Mouse (Mus musculus): ENCODE results near the gene Ephb3. TPM values are rescaled to one million over a fixed set of nuclear protein-coding genes. Genes with fewer than 3 reads are reported as not detected.

The Ephb3 gene
- total RNA-seq, 2 experiments from 2014 or later: 25.5 to 27.5 TPM

DNA sequence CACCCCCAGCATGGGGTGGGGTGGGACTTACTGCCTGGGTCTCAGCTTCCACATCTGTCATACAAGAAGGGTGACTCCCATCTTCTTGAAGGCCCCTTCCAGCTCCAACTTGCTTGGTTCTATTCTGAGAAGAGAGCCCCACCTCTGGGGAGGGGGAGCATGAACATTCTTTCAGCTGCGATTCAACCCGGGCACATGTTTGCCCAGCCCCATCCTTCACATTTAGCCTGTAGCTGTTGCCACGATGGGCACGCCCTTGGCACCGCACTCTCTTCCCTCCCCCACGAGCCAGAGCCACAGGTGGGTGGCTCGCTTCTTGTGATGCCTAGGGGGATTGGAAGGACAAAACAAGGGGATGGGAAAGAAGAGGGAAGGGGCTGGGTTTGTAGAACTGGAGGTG lies 40.8 kb downstream of the Ephb3 start:
- DNase-seq (ENCODE audit: low spot score in 2 of 2): no peak

DNA sequence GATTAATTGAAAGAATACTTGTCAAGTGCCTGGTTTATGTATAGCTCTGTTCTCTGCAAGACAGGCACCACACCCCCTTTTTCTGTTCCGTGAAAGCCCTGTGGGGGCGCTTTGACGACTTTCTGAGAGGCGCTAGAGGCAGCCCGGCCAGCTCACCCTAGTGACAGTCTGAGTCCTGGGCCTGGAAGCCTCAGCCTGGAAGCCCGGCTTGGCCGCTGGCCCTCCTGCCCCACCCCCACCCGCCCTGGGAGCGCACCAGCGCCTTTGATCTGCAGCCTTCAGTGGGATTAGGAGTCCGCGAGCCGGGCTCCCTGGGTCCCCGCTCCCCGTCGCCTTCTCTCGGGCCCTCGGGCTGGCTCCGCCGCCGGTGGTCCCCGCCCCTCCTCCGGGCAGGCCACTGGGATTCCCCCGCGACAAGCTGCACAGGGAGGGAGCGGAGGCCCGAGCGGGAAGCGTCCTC lies 41.4 kb downstream of the Ephb3 start:
- DNase-seq (ENCODE audit: low spot score in 2 of 2): peak; percentile 76 to 82

DNA sequence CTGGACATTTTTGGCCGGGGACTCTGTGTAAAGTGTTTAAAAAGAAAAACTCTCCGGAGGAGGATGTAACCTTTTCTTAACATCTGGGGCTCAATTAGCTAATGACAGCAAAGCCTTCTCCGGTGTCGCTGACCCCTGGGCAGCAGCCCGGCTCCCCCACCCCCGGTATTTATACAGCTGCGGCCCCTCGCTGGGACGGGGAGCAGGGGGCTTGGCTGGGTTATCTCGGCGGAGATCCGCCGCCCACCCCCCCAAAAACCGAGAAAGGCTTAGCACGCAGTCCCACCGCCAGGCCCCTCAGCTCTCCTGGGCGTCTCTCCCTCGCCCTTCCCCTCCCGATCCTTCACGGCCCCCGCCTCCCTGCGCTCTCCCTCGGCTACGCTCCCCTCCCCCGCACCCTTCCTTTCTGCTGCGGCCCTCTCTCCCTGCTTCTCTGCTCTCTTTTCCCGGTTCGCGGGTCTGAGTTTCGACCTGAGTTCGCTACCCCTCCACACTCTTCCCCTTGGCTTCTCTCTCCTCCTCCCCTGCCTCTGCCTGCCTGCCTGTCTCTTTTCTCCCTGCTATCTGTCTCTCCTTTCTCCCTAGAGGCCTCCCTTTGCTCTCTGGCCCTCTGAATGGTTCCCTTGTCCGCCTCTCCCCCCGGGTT lies 42.0 kb downstream of the Ephb3 start:
- DNase-seq (ENCODE audit: low spot score in 2 of 2): peak; percentile 36 to 49

DNA sequence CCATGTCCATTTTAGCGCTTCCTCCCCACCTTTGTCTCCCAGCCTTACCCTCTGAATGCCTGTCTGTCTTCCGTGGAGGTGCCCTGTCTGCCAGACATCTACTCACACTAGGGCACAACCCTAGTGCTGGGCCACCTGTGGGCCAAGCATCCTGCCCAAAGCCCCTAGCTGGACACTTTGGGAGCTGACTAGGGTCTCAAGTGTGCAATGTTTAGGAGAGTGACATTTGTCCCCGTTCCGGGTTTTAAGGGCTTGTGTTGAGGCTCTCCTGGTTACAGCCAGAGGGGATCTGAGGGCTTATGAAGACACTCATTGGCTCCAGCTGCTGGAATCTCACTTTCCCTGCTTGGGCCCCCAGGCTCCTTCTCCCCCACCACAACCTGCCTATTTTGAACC lies 42.5 kb downstream of the Ephb3 start:
- DNase-seq (ENCODE audit: low spot score in 2 of 2): no peak

DNA sequence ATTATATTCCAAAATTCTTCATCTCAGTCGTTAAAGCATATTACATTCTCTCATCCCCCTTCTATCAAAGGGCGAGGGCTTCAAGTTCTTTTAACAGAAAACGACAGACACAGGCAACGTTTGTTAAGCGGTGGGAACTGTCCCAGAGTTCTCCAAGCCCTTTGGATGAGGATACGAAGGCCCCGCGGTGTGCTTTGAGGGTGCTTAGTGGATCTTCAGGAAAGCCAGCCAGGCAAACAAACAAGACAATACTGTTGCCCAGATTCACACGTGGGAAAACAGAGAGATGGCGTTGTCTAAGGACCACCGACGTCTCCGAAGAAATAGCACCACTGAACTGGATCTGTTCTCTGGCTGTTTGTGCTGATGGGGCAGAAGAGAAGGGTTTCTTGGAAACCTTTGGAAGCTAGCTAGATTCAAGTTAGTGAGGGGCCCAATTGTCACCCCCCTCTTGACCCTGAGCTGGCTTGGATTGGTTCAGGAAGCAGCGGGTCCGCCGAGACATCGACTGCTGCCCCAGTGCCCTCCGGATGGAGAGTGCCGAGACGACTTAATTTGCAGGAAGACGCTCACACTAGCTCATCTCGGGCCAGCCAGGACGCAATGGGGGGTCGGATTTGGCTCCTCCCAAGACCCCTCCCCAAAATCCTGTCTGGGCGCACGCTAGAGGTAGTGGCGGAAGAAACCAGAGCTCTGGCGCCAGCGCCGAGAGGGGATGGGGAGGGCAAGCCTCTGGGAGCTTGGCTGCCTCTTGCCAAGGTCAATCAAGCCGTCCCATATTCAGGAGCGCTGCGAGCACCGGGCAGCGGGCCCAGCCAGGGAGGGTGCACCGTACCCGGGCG lies 43.5 kb downstream of the Ephb3 start:
- DNase-seq (ENCODE audit: low spot score in 2 of 2): peak; percentile 12 to 41

DNA sequence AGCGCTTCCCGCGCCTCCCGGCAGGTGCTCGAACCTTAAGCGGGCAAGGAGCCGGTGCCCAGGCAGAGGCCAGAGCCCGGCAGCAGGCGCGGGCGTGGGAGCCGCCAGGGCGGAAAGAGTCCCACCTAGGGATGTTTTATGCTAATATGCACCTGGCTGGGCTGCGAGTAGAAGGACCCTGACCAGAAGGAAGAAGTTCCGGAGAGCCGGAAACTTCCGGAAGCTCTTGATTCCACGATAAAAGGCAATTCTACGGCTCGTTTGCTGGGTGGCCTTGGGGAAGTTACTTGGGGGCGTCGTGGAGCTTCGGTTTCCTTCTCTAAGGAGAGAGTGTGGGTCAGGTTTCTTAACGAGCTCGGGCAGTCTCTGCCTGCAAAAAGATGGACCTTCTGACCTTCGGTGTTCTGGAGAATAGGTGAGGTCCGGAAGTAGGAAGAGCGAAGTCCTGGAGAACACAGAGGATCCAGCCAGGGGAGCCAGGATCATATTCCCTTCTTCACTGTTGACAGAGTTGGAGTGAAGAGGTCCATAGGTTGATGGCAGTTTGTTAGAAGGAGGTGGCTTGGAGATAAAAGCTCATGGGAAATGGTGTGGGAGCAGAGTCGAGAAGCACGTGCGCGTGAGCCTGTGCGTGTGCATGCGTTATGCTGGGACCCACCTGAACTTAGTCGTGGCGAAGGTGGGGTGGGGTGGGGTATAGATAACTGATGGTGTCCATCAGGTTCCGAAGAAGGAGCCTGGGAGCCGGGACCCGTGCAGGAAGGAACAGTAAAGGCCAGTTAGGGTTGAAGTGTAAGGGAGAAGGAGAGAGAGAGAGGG lies 44.4 kb downstream of the Ephb3 start:
- no peak for DNase-seq (ENCODE audit: low spot score in 2 of 2)

DNA sequence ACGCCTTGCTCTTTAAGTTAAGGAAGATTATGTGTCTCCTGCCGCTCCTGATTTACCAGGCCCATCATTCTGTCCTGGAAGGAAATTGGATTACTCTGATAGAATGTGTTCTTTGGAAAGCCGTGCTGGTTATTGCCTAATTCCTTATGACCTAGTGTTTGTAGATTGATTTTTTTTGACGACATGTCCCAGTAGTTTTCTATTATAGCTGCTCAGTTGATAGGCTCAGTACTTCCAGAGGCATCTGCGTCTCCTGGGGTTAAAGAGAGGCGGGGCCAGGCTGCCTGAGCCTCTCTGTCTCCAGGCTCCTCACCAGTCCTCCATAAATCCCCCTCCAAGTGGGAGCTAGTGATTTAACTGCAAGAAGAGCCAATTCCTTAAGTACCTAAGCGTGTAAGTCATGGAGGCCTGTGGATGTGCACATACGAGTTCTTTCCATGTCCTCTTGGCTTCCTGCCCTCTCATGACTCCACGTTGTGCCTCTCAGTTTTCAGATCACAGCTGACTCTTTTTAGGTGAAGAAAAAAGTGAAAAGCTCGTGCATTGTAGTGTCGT lies 47.9 kb downstream of the Ephb3 start:
- DNase-seq (ENCODE audit: low spot score in 2 of 2): no peak

DNA sequence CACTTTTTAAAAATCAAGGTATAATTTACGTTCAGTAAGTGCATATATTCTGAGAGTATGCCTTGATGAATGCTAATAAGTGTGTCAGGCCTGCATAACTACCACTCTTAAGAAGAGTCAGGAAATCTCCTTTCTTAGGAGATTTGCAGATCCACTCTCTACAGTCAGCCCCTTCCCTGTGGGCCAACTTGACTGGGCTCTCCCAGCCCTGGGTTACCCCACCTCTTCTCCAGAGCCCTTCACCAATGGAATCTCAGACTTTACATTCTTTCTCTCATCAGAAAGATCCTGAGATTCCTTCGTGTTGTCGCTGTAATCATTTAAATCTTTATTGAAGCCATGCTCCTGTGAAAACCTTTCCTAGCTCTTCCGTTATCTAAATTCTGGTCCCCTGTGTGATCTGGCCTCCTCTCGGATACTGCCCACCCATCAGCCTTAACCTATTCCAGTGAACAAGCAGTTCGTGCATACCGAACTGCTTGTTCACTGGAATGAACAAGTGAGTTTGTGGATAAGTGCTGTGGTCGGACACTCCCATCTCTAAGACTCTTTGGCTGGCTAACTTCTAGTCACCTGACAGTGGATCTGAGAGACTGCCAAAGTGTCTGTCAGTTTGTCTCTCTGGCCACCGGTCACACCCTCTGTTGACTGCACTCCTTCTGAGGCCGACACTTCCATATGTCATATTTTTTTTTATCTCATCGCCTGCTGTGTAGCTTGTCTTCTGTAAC lies 51.2 kb downstream of the Ephb3 start:
- DNase-seq (ENCODE audit: low spot score in 2 of 2): no peak

DNA sequence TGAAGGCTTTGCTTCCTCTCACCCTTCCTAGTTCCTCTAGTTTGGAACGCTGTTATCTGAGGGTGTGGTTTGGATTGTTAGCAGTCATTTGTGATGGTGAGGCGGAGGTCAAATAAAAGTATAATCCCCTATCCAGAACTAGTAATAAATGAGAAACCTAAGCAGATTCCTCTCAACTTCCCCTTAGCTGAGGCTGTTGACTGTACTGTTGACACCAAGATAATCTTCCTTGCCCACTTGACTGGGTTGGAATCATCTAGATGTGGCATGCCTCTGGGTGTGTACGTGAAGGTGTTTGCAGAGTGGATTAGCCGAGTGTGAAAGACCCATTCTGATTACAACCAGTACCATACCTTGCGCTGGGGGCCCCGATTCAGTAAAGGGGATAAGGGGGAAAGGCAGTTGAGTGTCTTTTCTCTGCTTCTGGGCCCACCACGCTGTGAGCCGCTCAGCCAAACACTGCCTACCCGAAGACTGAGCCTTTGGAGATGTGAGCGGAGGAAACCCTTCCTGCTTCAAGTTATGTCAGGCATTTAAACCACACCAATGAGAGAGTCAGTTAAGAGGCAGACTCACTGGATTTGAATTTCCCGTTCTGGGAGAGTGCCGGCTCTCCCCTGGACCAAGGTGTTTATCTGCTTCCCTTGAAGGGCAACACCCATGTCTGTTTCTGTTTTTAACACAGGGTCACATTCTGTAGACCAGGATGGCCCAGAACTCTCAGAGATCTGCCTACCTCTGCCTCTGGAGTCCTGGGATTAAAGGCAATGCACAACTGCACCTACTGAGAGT lies 52.2 kb downstream of the Ephb3 start:
- no peak for DNase-seq (ENCODE audit: low spot score in 2 of 2)

DNA sequence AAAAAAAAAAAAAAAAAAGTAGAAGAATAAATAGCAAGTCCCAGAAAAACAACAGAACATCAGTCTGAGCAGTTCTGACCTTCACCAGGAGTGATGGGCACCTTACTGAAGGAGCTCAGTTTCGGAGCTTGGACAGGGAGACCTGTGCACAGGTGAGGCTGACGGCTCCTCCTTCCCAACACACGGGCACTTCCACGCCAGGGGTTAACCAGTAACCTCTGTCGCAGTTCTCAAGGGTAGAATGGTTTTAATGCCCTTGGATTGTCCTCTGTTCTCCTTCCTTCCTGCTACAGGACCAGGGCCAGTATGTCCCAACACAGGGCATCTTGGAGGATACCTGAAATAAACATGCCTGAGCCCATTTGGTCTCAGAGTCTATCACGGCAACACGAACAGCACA lies 60.9 kb downstream of the Ephb3 start:
- no peak for DNase-seq (ENCODE audit: low spot score in 2 of 2)

DNA sequence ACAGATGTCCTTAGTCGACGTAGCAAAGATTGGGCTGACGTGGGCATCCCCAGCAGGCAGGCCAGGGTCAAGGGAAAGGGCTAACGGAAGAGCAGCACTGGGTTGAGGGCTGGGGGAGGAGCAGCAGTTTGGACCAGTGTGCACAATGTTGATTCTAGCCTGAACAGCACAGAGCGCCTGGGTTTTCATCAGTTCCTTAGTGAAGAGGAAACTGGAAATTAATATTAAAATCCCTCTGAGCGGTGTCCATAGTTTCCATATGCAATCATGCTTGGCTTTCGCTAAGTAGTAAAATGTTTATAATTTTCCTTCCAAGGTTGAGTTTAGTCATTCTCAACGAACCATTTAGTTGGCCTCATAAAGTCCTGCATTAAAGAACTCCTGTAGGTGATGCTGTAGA lies 65.2 kb downstream of the Ephb3 start:
- no peak for DNase-seq (ENCODE audit: low spot score in 2 of 2)

DNA sequence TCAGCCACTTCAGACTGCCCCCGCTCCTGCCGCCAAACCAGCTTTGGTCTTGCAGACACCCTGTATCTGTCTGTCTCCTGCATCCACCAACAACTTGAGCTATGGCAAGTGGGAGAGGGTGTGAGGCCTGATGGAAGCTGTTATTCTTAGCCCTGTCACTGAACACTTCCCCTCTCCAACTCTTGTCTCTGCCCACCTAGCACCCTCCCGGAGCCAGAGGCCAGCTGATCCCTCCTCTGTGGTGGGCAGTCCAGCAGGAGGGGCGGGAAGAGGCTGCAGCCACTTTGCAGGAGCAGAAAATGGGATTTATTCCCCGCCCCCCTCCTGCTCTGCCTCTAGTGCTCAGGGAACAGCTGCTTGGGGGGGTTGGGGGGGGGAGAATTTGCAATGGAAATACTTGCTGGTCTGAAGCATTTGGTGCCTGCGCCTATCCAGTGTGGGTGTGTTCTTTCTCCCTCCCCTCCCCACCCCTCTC lies 67.3 kb downstream of the Ephb3 start:
- peak; percentile 56 to 80 for DNase-seq (ENCODE audit: low spot score in 2 of 2)

DNA sequence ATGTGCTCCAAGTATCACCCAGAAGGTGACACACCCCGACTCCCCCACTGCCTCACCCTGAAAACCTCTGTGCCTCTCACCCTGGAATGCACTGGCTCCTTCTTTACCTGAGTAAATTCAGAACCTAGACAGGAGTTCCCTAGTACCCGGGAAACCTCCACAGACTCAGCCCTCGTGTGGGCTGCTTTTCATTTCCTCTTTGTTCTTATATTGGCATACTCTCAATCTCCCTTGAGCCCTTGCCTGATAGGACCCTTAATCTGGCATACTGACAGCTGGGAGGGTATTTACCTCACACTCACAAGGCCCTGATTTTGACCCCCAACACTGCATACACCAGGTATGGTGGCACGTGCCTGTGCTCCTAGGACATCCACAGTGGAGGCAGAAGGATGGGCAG lies 68.2 kb downstream of the Ephb3 start:
- DNase-seq (ENCODE audit: low spot score in 2 of 2): no peak

Small RNAs within 50 kb of the gene (microRNA-seq; reads per million reads assigned to microRNA genes)
- 0 reads per million in 2 experiments for gene Mir7680

Other genes starting within 250 kb of the Ephb3 start
- gene Teddm3, start 50.8 kb upstream of the Ephb3 start, total RNA-seq (2021): 1 to 10 TPM in 1 of 2 experiments, under 1 TPM in 1; 0.59 to 1.1 TPM
- 10 to 100 TPM; 56.1 to 58.1 TPM for gene Vps8, start 218.4 kb downstream of the Ephb3 start, total RNA-seq (2021)

All from left cerebral cortex, adult 18-20 months (tissue).